Mouse (Mus musculus) thymus, postnatal 10 days (tissue): Measurements from ENCODE around the gene Rps18.
"Not testable (repeated sequence)": the region's sequence is repeated elsewhere in the genome, so short reads cannot be mapped to it uniquely, and the experiment has no call there.

ENCODE experiments used
- DNase-seq, 2 experiments: peaks; one replicate each; pipeline ENCODE4 v3.0.0; 2021; ENCODE audit warnings: low spot score in 2 of 2

The Rps18 gene

DNA sequence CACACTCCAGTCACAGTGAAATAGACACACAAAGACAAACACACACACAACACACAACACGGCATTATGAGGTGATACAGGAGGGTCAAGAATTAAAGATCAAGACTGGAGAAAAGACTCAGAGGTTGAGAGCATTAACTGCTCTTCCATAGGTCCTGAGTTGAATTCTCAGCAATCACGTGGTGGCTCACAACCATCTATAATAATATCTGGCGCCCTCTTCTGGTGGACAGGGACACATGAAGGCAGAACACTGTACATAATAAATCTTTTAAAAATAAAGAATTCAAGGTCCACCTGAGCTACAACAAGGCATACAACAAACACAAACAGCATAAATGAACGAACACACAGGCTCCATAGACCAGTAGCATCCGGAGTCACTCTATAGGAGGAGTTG, 13.1 kb upstream of the Rps18 start:
- peak in 1 of 2 experiments; percentile 83 for DNase-seq

DNA sequence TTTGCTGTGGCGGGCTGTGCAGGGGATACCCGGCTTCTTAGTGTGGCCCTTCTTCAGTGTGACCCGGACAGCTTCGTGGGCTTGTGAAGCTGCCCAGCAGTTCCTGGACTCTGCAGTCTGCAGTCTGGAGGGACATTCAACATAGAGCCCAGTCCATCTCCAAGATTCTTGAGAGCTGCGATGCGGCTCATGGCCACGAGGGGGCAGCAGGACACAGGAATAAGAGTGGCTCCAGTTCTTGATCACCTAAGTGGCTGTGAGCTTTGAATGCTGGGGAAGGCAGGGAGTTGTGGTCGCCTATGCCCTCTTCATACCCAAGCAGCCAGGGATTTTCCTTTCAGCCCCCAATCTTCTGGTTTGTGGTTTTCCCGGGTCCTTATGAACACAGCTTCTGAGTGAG, 12.7 kb upstream of the Rps18 start:
- peak in 1 of 2 experiments; percentile 72 for DNase-seq

DNA sequence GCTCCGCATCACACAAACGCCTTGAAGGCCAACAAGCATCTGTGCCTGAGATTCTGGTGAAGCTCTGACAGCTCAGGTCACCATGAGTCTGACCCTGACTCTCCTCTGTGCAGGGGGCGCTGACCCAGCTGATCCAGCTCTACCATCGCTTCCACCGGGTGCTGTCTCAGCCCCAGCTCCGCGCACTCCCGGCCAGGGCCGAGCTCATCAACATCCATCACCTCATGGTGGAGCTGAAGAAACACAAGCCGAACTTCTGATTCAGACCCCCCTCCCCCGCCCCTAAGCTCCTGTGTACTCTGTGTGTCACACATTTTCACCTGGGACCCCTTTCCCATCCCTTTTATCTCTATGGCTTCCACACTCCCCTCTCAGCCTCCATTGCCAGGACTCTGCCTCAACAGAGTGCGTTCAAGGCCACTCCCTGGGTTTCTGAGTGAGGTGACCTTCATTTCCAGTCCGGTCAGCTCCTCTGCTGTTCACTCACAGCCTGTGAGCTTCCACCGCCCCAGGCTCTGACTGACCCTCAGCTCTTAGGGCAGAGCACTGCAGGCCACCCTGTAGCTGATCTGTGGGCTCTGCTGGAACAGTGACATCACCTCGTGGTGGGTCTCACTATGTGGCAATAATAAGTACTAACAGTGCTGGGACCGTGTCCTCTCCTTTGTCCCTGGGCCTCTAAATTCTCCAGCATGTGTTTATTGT, 10.2 kb upstream of the Rps18 start:
- no peak for DNase-seq

DNA sequence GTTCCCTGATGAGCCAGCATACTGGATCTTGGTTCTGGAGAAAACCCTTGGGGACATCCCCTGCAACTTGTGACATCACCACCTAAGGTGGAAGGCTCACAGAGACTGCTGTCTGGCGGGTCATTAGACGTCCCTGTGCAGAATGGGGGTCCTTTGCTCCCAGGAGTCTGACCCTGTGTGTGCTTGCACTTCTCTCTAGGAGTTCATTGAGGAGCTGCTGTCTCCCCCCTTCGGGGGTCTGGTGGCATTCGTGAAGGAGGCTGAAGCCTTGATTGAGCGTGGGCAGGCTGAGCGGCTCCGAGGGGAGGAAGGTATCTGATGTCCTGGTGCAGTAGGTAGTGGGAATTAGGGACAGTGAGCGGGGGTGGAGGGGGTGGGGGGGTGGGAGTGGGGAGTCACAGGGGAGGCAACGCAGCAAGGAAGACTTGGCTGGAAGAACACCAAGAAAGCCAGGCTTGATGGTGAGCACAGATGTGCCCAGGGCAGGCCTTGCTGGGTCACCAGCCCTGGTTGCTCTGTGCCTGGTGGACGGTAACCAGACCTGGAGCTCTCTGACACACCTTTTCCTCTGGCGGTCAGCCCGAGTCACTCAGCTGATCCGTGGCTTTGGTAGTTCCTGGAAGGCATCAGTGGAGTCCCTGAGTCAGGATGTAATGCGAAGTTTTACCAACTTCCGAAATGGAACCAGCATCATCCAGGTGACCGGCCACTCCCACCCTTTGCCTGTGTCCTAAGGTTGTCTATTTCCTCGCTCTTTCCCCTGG, 9.5 kb upstream of the Rps18 start:
- DNase-seq: no peak

DNA sequence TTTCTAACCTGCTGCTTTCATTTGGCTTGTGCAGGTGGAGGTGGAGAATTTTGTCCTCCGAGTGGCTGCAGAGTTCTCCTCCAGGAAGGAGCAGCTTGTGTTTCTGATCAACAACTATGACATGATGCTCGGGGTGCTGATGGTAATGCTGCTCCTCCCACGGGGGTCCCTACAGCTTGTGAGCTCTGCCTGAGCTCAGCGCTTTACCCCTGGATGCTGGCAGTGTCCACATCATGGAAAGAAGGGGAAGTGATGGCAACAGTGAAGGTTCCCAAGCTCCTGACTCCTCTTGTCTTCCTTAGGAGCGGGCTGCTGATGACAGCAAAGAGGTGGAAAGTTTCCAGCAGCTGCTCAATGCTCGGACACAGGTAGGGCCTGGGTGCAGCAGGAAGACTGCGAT, 7.1 kb upstream of the Rps18 start:
- DNase-seq: no peak

DNA sequence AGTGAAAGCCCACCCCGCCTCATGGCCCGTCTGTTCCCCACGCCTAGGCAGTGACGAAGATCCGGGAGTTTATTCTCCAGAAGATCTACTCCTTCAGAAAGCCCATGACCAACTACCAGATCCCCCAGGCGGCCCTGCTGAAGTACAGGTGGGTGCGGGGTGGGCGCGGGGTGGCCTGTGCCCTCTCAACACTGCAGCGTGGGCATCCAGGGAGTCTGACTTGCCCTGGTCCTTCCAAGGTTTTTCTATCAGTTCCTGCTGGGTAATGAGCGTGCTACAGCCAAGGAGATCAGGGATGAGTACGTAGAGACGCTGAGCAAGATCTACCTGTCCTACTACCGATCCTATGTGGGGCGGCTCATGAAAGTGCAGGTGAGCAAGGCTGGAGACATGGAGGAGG, 4.1 kb upstream of the Rps18 start:
- DNase-seq: no peak

DNA sequence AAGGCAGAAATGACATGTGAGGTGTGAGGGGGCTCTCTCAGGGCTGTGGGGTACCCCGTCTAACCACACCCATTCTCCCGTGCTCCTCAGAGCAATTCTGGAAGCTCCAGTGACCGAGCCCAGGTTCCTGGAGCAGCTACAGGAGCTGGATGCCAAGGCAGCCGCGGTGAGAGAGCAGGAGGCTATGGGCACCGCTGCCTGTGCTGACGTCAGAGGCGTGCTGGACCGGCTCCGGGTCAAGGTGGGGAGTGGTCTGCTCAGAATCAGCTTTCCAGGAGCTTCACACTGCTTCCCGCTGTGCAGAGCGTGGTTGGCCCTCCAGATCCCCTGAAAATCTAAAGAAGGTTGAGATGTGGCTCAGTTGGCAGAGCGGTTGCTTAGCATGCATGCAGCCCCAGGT, 3.3 kb upstream of the Rps18 start:
- no peak for DNase-seq

DNA sequence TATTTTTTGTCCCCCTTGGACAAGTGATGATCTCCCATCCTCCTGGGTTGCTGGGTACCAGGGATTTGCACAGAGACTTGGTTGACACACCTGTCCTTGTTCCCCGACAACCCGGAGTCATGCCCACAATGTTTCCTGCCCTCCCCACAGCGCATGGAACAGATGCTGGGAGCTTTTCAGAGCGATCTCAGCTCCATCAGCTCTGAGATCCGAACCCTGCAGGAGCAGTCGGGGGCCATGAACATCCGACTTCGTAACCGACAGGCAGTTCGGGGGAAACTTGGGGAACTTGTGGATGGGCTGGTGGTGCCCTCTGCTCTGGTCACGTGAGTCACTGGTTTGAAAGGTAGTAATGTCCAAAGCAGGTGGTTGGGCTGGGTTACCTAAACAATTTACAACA, 2.6 kb upstream of the Rps18 start:
- DNase-seq: no peak

DNA sequence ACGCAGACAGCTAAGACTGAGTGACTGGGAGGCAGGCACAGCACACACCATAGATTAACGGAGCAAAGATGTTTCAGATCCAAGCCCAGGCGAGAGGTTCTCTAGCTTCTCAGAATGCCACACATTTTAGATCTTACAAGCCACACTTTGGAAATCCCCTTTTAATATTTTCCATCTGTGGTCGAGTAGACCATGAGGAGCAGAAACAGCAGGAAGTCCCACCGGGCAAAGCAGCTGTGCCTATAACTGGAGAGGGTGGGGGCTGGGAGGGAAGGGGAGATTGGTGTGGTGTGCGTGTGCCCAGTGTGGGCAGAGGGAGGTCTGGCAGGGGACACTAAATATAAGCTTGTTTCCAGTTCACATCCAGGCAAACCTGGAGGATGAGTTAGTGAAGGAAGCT, 1.7 kb upstream of the Rps18 start:
- DNase-seq: no peak

DNA sequence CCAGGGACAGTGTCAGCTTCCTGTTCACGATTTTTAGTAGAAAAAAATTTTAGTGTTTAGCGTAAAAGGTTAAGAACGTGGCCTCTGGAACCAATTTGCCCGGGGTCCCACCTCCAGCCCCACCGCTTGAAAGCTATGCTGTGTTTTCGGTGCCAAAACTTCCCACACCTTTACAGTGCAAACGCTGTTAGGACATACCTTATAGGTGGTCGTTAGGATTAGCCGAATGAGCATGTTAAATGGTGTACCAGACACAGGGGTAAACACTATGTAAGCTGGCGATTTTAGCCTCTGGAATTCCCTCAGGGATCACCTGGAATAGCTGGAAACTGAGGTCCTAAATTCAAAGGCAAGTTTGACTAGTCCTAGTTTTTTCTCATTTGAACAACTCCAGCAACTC, 535 bp upstream of the Rps18 start:
- DNase-seq: no peak

DNA sequence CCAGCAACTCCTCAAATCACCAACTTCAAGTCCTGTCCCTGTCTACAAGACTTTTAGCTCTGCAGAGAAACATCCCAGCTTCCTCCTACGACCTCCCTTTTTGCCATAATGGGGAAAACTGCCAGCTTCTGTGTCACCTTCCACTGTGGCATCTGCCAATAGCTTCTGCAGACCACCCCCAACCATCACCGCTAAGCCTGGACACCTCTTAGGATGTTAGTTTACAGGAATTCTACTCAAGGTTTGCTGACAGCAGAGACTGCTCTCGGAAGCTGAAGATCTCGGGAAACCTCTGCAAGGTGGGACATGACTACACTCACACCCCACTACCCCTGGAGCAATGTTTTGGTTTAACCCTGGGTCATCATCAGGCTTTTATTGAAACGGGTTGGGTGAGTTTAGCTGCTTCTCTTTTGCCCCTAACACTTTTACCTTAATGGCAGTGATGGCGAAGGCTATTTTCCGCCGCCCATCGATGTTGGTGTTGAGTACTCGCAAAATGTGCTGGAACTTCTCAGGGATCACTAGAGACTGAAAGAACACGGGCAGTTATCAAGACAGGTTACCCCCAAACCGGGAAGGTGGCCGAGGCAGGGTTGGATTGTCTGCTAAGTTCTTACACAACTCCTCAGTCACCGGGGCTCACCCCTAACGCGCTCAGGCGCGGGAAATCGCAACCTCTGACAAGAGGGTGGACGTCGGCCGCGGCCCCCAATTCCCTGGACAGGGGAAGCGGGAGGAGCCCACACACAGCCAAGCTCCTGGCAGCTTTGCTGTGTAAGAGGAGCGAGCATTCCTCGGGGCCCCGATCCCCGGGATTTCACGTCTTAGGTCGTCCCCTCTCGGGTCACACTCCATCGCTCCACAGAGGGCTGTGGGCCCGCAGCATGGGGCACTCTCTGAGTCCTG, 901 bp downstream of the Rps18 start:
- no peak for DNase-seq

DNA sequence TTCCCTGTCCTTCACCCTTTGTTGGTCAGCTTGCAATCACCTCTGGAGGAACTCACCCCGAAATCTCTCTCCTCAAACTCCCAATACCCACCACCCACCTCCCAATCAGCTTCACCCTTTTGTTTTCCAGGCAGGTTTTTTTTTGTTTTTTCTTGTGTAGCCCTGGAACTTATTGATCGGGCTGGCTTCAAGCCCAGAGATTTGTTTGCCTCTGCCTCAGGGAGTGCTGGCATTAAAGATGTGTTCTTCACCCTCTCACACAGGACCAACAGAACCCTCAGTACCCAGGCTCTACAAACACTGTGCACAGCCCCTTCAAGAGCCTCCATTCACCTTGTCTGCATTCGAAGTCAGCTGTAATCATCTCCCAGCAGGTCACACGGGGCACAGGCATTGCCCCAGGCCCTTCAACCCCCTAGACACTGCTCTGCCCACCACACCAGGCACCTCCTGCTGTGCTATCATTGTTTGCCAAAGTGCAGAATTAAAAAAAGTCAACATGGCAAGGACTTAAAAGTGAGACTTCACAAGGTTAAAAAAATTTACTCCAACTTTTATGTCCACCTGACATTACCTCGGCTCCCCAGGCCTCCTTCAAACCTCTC, 1.7 kb downstream of the Rps18 start:
- DNase-seq: no peak

DNA sequence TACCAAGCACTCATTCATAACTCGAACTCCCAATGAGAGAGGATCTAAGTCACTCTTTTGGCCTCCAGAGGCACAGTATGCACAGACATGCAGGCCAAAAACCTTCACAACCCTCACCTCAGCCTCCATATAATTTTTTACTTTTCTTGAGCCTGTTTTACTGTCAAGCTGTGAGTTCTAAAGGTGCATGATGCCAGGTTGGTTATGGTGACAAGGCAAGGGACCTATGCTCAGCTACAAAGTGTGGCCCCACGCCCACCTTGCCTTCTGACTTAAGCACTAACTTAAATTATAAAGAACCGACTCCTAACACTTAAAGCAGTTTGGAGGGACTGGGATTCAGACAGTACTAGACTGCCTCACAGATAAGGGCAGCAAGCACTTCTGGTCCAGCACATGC, 2.5 kb downstream of the Rps18 start:
- no peak for DNase-seq

DNA sequence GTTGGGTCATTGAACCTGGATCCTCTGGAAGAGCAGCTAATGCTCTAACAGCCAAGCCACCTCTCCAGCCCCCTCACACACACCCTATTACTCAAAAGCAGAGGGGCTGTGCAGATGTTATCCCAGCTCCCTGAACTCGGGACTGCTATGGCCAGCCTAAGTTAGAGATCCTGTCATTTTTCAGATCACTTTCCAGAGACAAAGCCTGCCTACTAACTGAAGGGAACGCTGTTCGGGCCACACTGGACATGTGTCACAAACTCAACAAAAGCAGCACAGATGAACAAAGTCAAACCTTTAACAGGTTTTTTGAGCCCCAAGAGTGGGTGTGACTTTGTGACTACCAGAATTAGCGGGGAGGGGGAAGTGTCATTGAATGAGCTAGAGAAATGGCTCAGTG, 2.9 kb downstream of the Rps18 start:
- no peak for DNase-seq

DNA sequence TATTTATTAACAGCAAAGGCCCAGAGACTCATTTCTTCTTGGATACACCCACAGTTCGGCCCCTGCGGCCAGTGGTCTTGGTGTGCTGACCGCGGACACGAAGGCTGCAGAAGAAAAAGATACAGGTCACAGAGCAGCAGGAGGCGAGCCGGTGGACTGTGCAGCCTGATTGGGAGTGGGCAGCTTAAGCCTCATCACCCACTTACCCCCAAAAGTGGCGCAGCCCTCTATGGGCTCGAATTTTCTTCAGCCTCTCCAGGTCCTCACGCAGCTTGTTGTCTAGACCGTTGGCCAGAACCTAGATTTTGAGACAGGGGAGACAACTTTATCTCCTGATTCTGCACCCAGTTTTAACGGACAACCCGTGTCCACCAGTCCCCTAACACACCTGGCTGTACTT, 3.8 kb downstream of the Rps18 start:
- DNase-seq: not testable (repeated sequence)

DNA sequence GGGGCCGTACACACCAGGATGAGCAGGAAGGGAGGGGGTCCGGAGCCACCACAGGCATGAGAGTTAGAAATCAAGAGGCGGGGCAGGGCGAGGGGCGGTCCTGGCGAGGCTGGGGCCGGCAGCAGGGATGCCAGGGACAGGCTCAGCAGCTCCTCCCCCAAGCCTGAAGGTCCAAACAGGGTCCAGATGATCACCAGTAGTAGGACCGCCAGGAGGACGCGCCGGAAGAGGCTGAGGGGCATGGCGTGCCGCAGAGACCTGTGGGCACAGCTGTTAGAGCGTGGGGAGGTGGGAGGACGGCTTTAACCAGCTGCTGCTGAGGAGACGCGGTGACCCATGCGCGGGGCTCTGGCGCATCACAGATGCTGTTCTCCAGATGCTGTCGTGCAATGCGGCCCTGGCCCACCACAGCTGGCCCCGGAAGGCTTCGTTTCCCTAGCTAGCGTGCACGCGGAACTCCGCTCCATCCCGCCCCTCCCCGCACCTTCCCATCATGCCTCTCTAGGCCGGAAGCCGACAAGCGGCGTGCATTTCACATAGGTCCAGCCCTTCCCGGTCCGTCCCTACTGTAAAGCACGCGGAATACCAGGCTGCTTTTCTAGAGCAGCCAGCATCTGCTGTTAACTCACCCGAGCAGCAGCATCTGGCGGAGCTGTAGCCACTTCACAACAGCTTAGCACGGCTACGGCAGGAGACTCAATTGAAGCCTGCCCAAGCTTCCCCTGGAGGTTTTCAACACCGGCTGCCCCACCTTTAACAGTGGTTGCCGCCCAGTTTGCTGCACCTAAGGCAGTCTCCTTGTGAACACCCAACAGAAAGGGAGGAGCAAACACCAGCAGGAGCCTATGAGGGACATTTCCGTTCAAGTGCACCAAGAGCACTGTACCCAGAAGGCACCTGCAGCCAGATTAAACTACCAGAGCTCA, 4.5 kb downstream of the Rps18 start, which contains the start of gene B3galt4:
Gene B3galt4 (minus strand): TSS at position 468 of the 926 bp plus-strand sequence.
- DNase-seq: peak; percentile 61 to 79

DNA sequence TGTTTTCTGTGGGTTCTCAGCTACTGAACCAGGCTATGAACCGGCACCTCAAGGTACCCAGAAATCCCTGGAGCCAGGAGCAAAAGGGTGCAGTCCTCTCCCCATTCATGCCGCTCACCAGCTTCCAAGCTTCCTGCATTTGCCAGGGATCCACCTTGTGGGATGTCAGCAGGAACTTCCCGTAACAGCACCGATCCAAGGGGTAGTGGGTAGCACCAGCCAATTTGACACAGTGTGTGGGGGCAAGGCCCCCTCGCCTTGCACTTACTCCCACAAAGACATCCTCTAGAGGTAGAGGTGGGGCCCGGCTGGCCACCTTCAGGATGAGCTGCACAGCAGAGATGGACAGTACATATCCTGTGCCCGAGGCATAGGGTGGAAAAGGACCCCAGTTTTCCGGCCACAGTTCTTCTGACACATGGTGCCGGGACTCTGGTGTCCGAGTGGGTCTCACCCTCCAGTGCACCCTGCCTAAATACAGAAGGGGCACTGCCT, 5.6 kb downstream of the Rps18 start:
- no peak for DNase-seq

DNA sequence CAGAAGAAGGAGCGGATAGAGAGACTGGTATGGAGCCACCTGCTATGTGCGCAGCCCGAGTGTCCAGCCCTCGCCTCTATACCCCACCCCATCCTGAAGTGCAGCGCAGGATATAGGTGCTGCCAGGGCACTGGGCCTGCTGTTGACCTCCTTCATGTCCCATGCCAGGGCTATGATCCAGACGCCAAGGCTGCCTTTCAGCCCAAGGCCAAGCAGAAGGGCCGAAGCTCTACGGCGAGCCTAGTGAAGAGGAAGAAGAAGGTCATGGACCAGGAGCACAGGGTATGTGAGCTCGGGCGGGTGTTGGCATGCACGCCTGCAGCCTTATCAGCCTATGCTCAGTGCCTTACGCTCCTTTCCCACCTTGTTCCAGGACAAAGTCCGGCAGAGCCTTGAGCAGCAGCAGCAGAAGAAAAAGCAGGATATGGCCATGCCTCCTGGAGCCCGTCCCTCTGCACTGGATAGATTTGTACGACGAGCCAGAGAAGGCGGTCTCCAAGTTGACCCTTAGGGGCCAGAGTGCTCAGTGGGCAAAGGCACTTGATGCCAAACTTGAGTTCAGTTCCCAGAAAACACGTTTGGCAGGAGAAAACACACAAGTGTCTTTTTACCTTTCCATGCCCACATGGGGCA, 6.8 kb downstream of the Rps18 start:
- DNase-seq: no peak

DNA sequence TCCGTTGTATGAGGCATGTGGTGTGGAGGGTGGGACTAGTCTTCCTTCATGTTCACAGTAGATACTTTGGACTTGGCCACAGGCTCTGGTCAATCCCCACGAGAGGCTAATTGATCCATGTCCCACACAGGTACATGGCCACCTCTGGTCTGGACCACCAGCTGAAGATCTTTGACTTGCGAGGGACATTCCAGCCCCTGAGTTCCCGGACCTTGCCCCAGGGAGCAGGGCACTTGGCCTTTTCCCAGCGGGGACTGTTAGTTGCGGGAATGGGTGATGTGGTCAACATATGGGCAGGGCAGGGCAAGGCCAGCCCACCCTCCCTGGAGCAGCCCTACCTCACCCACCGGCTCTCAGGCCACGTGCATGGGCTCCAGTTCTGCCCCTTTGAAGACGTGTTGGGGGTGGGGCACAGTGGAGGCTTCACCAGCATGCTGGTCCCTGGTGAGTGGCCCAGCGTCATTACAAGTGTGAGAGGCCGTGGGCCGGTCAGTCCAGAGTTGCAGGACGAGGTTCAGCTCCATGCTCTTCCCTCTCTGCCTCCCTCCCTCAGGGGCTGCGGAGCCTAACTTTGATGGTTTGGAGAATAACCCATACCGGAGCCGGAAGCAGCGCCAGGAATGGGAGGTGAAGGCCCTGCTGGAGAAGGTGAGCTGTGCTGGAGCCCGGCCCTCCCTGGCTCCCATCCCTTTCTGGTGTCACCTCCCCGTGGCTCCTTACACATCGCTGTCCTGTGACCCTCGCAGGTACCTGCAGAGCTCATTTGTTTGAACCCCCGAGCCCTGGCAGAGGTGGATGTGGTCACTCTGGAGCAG, 7.5 kb downstream of the Rps18 start:
- DNase-seq: no peak
